Mouse (Mus musculus) olfactory bulb, adult 2 months (tissue): ENCODE results near the gene Itgal. TPM values are rescaled to one million over a fixed set of nuclear protein-coding genes. Genes with fewer than 3 reads are reported as not detected.

Experiments
- H3K27ac ChIP-seq: fragments of 200-500 bp; 2 replicates; pipeline ENCODE4 v1.5.1; 2012; ENCODE audit warnings: low read depth, low read length; ENCODE audit not compliant: insufficient read depth
- H3K4me1 ChIP-seq: fragments of 200-500 bp; 2 replicates; pipeline ENCODE4 v1.6.1; 2012; ENCODE audit warnings: low read length; ENCODE audit not compliant: control insufficient read depth, insufficient read depth
- H3K4me3 ChIP-seq: fragments of 200-500 bp; 2 replicates; pipeline ENCODE4 v1.5.1; 2012; ENCODE audit warnings: mild to moderate bottlenecking, low read depth, low read length, moderate library complexity; ENCODE audit not compliant: insufficient read depth
- CTCF ChIP-seq: fragments of 200-500 bp; IDR thresholded peaks from 2 replicates; pipeline ENCODE4 v1.5.1; 2012; ENCODE audit warnings: low read depth, mild to moderate bottlenecking, low read length, moderate library complexity; ENCODE audit not compliant: insufficient read depth
- POLR2A ChIP-seq: fragments of 200-500 bp; IDR thresholded peaks from 2 replicates; pipeline ENCODE4 v1.6.1; 2012; ENCODE audit warnings: mild to moderate bottlenecking, low read depth, low read length, moderate library complexity; ENCODE audit not compliant: insufficient read depth
- WGBS: fragments of 180-500 bp; shearing (Covaris S2); methylation state at CpG from one replicate; pipeline ENCODE4 v1.1.7; 2018; 5-methylcytosine and 5-hydroxymethylcytosine counted together
- polyA plus RNA-seq: library from polyadenylated mRNA; stranded (reverse); fragments of >200 nt; gene quantifications from 2 replicates; pipeline ENCODE4 v1.2.4, GENCODE M21; 2012; ENCODE audit warnings: low replicate concordance; ENCODE audit not compliant: missing spikeins, insufficient read depth, insufficient read length

The Itgal gene
- polyA plus RNA-seq, 1 experiment = not detected

GRCm38 (mm10) chr7:127260309-127261111, 35.5 kb upstream of the Itgal start, which contains the start of gene Dctpp1:
Gene Dctpp1, minus strand, starts transcription at chr7:127260709.
- Histone ChIP-seq H3K27ac (peak within 1 kb of the TSS; percentile 7; the same call in 1 of the 2 replicates), H3K4me3 (peak within 1 kb of the TSS; percentile 67), H3K4me1 (no peaks in the 10 kb centered on the region)
- TF ChIP-seq POLR2A (peak; percentile 63), CTCF (peak; percentile 79)
- WGBS = under 1% methylated on average over 50 of the region's 50 CpGs

- no peak for TF ChIP-seq POLR2A
- Histone ChIP-seq H3K4me1 (peaks cover 2% of the 10 kb centered on the region; the same call in 1 of the 2 replicates), H3K4me3 (no peak overlapping the region), H3K27ac (no peak overlapping the region)
- WGBS = 80% methylated on average over 10 of the region's 10 CpGs
Measured at GRCm38 (mm10) chr7:127262218-127262961, 33.7 kb upstream of the Itgal start.

GRCm38 (mm10) chr7:127263526-127263925, 32.5 kb upstream of the Itgal start:
- Histone ChIP-seq H3K4me3 (no peak overlapping the region), H3K27ac (no peak overlapping the region), H3K4me1 (peaks cover 2% of the 10 kb centered on the region; the same call in 1 of the 2 replicates)
- 96% methylated on average over 3 of the region's 3 CpGs for WGBS
- TF ChIP-seq POLR2A (no peak), CTCF (no peak)

GRCm38 (mm10) chr7:127270256-127270655, 25.8 kb upstream of the Itgal start:
- Histone ChIP-seq H3K27ac (no peak overlapping the region), H3K4me1 (peaks cover 13% of the 10 kb centered on the region), H3K4me3 (no peak overlapping the region)
- 63% methylated on average over 2 of the region's 2 CpGs for WGBS
- TF ChIP-seq CTCF = no peak
- no peak for TF ChIP-seq POLR2A

- Histone ChIP-seq H3K4me1 (peaks cover 13% of the 10 kb centered on the region), H3K4me3 (no peak overlapping the region), H3K27ac (no peak overlapping the region)
- TF ChIP-seq POLR2A (no peak), CTCF (no peak)
- WGBS = 96% methylated on average over 5 of the region's 5 CpGs
Measured at GRCm38 (mm10) chr7:127270666-127271065, 25.4 kb upstream of the Itgal start.

- no peak overlapping the region for H3K4me3 ChIP-seq
- H3K4me1 ChIP-seq = peaks cover 13% of the 10 kb centered on the region
- WGBS = 96% methylated on average over 4 of the region's 4 CpGs
- no peak overlapping the region for H3K27ac ChIP-seq
- TF ChIP-seq POLR2A (no peak), CTCF (no peak)
Measured at GRCm38 (mm10) chr7:127271093-127271492, 25.0 kb upstream of the Itgal start.

- no peak for TF ChIP-seq POLR2A
- no peak for TF ChIP-seq CTCF
- H3K4me1 ChIP-seq = peaks cover 11% of the 10 kb centered on the region
- no peak overlapping the region for H3K4me3 ChIP-seq
- WGBS = 85% methylated on average over 15 of the region's 15 CpGs
- H3K27ac ChIP-seq = no peak overlapping the region
Measured at GRCm38 (mm10) chr7:127272566-127272965, 23.5 kb upstream of the Itgal start.

GRCm38 (mm10) chr7:127273118-127273923, 22.7 kb upstream of the Itgal start:
- Histone ChIP-seq H3K4me3 (peak overlapping the region; percentile 74), H3K4me1 (peaks cover 11% of the 10 kb centered on the region), H3K27ac (peak overlapping the region; percentile 18)
- no peak for TF ChIP-seq POLR2A
- TF ChIP-seq CTCF = no peak
- WGBS = 14% methylated on average over 50 of the region's 50 CpGs
